ENCODE assay signal across 8 mouse cellular contexts in the genomic region with DNA sequence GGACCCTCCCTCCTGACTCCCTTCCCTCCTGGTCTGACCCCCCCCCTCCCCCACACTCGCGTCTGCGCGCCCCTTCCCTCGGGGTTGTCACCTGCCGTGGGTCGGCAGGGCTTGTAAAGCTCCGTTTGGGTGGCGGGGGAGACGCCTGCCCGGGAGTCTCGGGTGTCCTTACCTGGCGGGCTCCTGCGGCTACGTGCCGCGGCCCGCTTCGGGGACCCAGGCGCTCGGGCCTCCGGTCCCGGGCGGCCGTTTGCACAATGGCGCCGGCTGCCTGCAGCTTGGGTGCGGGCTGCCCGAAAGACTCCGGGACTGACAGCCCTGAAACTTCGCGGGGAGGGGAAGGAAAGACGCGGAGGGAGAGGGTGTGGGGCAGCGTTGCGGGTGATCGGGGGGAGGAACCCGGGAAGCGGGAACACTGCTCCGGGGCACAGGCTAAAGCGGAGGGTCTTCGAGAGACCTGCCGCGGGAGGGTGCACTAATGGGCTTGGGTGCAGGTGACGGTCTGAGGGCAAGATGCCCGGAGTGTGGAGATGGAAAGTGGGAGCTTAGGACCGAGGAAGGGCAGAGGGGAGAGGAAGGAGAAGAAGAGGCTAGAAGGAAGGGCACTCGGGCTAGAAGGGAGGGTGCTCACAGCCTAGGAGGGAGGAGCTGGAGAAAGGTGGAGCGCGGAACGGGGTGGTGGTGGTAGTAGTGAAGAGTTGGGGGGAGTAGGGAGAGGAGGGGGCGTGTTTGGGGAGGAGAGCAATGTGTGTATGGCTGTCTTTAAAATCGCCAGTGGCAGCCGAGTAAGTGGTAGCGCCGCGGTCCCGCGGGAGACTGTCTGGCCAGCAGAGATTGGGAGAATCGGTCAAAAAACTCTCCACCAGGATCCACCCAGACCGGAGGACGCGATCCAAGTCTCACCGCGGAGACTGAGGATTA. TPM values are rescaled to one million over a fixed set of nuclear protein-coding genes. Genes with fewer than 3 reads are reported as not detected.
DNase-seq lines count a peak whose midpoint lies in the region; ATAC-seq and TF ChIP-seq lines count a peak whose summit lies in the region.

A gene (minus strand): TSS at position 645 of the 921 bp plus-strand sequence.

- peak; percentile 27 for ATAC-seq in forebrain, embryonic 14.5 days
- peak; percentile 29 for ATAC-seq in neural tube, embryonic 14.5 days (ENCODE audit: low read depth)

- no peak within 1 kb of the TSS for H3K27ac ChIP-seq in ES-Bruce4 (ENCODE audit: insufficient read depth, low read length)
- peak within 1 kb of the TSS; percentile 82 for H3K27ac ChIP-seq in forebrain, embryonic 14.5 days (ENCODE audit: low read depth, low read length)
- H3K27ac ChIP-seq in neural tube, embryonic 14.5 days (ENCODE audit: low read depth, low read length), result peak within 1 kb of the TSS; percentile 81

- no peak for TF ChIP-seq POLR2A in ES-Bruce4 (IDR thresholded peaks at IDR 0.05; ENCODE audit: insufficient read depth, low read length)
- peak; percentile 27; the same call in 1 of the 2 replicates for TF ChIP-seq POLR2A in brain, embryonic 14.5 days (IDR thresholded peaks at IDR 0.05; ENCODE audit: borderline replicate concordance, extremely low read depth, insufficient read depth, insufficient read length, poor library complexity, severe bottlenecking)

- H3K9ac ChIP-seq in ES-Bruce4 (ENCODE audit: low read depth, poor library complexity, severe bottlenecking), result peak within 1 kb of the TSS; percentile 64
- H3K9ac ChIP-seq in forebrain, embryonic 14.5 days (ENCODE audit: low read length), result peak within 1 kb of the TSS; percentile 84
- H3K9ac ChIP-seq in neural tube, embryonic 14.5 days (replicated peaks; ENCODE audit: low read depth, low read length), result peak within 1 kb of the TSS; percentile 55

- peak within 1 kb of the TSS; percentile 96 for H3K4me3 ChIP-seq in ES-Bruce4 (ENCODE audit: low read depth, low read length)
- peak within 1 kb of the TSS; percentile 81 for H3K4me3 ChIP-seq in forebrain, embryonic 14.5 days (ENCODE audit: low read depth, low read length)
- peak within 1 kb of the TSS; percentile 70 for H3K4me3 ChIP-seq in neural tube, embryonic 14.5 days (ENCODE audit: low read depth, low read length)

- intact Hi-C loops in heart, postnatal 10 days (cut with DNase I), result loop anchor here (2.0 kb wide), 2 partner anchors 49 to 59 kb away; no protein-coding TSS in a partner anchor

- peak within 1 kb of the TSS; percentile 91 for H3K4me2 ChIP-seq in forebrain, embryonic 14.5 days (ENCODE audit: low read length)
- peak within 1 kb of the TSS; percentile 80 for H3K4me2 ChIP-seq in neural tube, embryonic 14.5 days (ENCODE audit: low read depth, low read length)

- H3K4me1 ChIP-seq in ES-Bruce4 (ENCODE audit: control insufficient read depth, insufficient read depth, low read length), result no peaks in the 10 kb centered on the region
- H3K4me1 ChIP-seq in forebrain, embryonic 14.5 days (ENCODE audit: control insufficient read depth, insufficient read depth, low read length), result peaks cover 6% of the 10 kb centered on the region; the same call in 1 of the 2 replicates
- no peaks in the 10 kb centered on the region for H3K4me1 ChIP-seq in neural tube, embryonic 14.5 days (ENCODE audit: control insufficient read depth, insufficient read depth, low read length)

- DNase-seq in brain, embryonic 14.5 days (ENCODE audit: low read depth), result peak; percentile 64
- DNase-seq in forebrain, embryonic 14.5 days (ENCODE audit: low spot score), result peak; percentile 56
- DNase-seq in heart, postnatal 10 days, result peak; percentile 57 to 70
- peak; percentile 71 to 81 for DNase-seq in kidney, postnatal 4 days
- DNase-seq in lung, adult 18-20 months, result peak; percentile 72 to 73
- peak; percentile 50 for DNase-seq in thymus, postnatal 25 days

- peaks cover 5% of the 10 kb centered on the region; the same call in 1 of the 2 replicates for H3K9me3 ChIP-seq in ES-Bruce4 (replicated peaks; ENCODE audit: control insufficient read depth, insufficient read depth, low read length, poor library complexity, severe bottlenecking)
- no peaks in the 10 kb centered on the region for H3K9me3 ChIP-seq in forebrain, embryonic 14.5 days (replicated peaks; ENCODE audit: control insufficient read depth, low read length)
- H3K9me3 ChIP-seq in neural tube, embryonic 14.5 days (ENCODE audit: control insufficient read depth, low read length), result no peaks in the 10 kb centered on the region

- no peak for TF ChIP-seq EP300 in ES-Bruce4 (IDR thresholded peaks at IDR 0.05; ENCODE audit: insufficient read depth, low read depth, low read length)

- H3K36me3 ChIP-seq in ES-Bruce4 (ENCODE audit: control insufficient read depth, insufficient read depth, low read length, poor library complexity, severe bottlenecking), result no peaks in the 10 kb centered on the region
- peaks cover 20% of the 10 kb centered on the region for H3K36me3 ChIP-seq in forebrain, embryonic 14.5 days (ENCODE audit: control insufficient read depth, insufficient read depth, low read length)
- H3K36me3 ChIP-seq in neural tube, embryonic 14.5 days (ENCODE audit: control insufficient read depth, insufficient read depth, low read length), result no peaks in the 10 kb centered on the region

- WGBS in forebrain, embryonic 14.5 days, result under 1% methylated on average over 65 of the region's 65 CpGs
- WGBS in neural tube, embryonic 14.5 days, result under 1% methylated on average over 60 of the region's 65 CpGs

- H3K27me3 ChIP-seq in ES-Bruce4 (ENCODE audit: control insufficient read depth, insufficient read depth, low read length, poor library complexity, severe bottlenecking), result no peaks in the 10 kb centered on the region; the same call in 1 of the 2 replicates
- H3K27me3 ChIP-seq in forebrain, embryonic 14.5 days (replicated peaks; ENCODE audit: control insufficient read depth, insufficient read depth, low read length), result no peaks in the 10 kb centered on the region
- no peaks in the 10 kb centered on the region for H3K27me3 ChIP-seq in neural tube, embryonic 14.5 days (ENCODE audit: control insufficient read depth, insufficient read depth, low read length)

- no peak for TF ChIP-seq CTCF in ES-Bruce4 (IDR thresholded peaks at IDR 0.05; ENCODE audit: low read depth, low read length)
- no peak for TF ChIP-seq CTCF in brain, embryonic 14.5 days (IDR thresholded peaks at IDR 0.05; ENCODE audit: borderline replicate concordance, extremely low read depth, insufficient read depth, insufficient read length)

RNA-seq across cellular contexts. Expression of the gene that starts here (rescaled TPM):
- polyA plus RNA-seq in ES-Bruce4 (2011; ENCODE audit: insufficient read depth, insufficient read length, low read depth, missing spikeins), result 3.3 and 4.9 TPM in 2 replicates
- 33.5 and 37.0 TPM in 2 replicates for polyA plus RNA-seq in brain, embryonic 14.5 days (2012; rRNA removed)
- 27.1 and 29.9 TPM in 2 replicates for polyA plus RNA-seq in forebrain, embryonic 14.5 days (2014; fragmentation: Nextera tagmentation; extraction: Ambion mirVana)
- 10 to 100 TPM; 17.8 to 25.2 TPM for total RNA-seq in heart, postnatal 10 days (2021)
- 29.7 and 37.8 TPM in 2 replicates for polyA plus RNA-seq in neural tube, embryonic 14.5 days (2014; fragmentation: Nextera tagmentation; extraction: Ambion mirVana)
